Mouse (Mus musculus): ENCODE results near the gene Lefty2. TPM values are rescaled to one million over a fixed set of nuclear protein-coding genes. Genes with fewer than 3 reads are reported as not detected.

Lefty2 gene
- polyA plus RNA-seq, 1 experiment: 1.4 TPM

GRCm38 (mm10) chr1:180912792-180913191 is 19.9 kb downstream of the Lefty2 start:
- no peak overlapping the region for H3K27ac ChIP-seq (ENCODE audit: control insufficient read depth, insufficient read depth, low read depth, low read length, poor library complexity)
- 42% methylated on average over 5 of the region's 5 CpGs for WGBS
- H3K4me1 ChIP-seq (ENCODE audit: control insufficient read depth, insufficient read depth, low read length): peaks cover 2% of the 10 kb centered on the region
- TF ChIP-seq POLR2A (IDR thresholded peaks at IDR 0.05; ENCODE audit: borderline replicate concordance, control insufficient read depth, low read depth, low read length) (no peak), CTCF (IDR thresholded peaks at IDR 0.05; ENCODE audit: control insufficient read depth, insufficient read depth, low read length) (no peak)
- H3K4me3 ChIP-seq (replicated peaks; ENCODE audit: control insufficient read depth, low read depth, low read length): no peak overlapping the region

GRCm38 (mm10) chr1:180913797-180914196 is 20.9 kb downstream of the Lefty2 start:
- no peak overlapping the region for H3K27ac ChIP-seq (ENCODE audit: control insufficient read depth, insufficient read depth, low read depth, low read length, poor library complexity)
- peaks cover 2% of the 10 kb centered on the region for H3K4me1 ChIP-seq (ENCODE audit: control insufficient read depth, insufficient read depth, low read length)
- no peak overlapping the region for H3K4me3 ChIP-seq (replicated peaks; ENCODE audit: control insufficient read depth, low read depth, low read length)
- 79% methylated on average over 4 of the region's 4 CpGs for WGBS
- TF ChIP-seq POLR2A (IDR thresholded peaks at IDR 0.05; ENCODE audit: borderline replicate concordance, control insufficient read depth, low read depth, low read length): no peak
- no peak for TF ChIP-seq CTCF (IDR thresholded peaks at IDR 0.05; ENCODE audit: control insufficient read depth, insufficient read depth, low read length)

GRCm38 (mm10) chr1:180916425-180916824 is 23.5 kb downstream of the Lefty2 start:
- 75% methylated on average over 11 of the region's 11 CpGs for WGBS
- TF ChIP-seq CTCF (IDR thresholded peaks at IDR 0.05; ENCODE audit: control insufficient read depth, insufficient read depth, low read length) (no peak), POLR2A (IDR thresholded peaks at IDR 0.05; ENCODE audit: borderline replicate concordance, control insufficient read depth, low read depth, low read length) (no peak)
- H3K4me3 ChIP-seq (replicated peaks; ENCODE audit: control insufficient read depth, low read depth, low read length): no peak overlapping the region
- H3K4me1 ChIP-seq (ENCODE audit: control insufficient read depth, insufficient read depth, low read length): peaks cover 2% of the 10 kb centered on the region
- H3K27ac ChIP-seq (ENCODE audit: control insufficient read depth, insufficient read depth, low read depth, low read length, poor library complexity): no peak overlapping the region

GRCm38 (mm10) chr1:180917053-180917452 is 24.1 kb downstream of the Lefty2 start:
- 13% methylated on average over 1 of the region's 1 CpGs for WGBS
- Histone ChIP-seq H3K4me1 (ENCODE audit: control insufficient read depth, insufficient read depth, low read length) (no peaks in the 10 kb centered on the region; the same call in none of the 2 replicates), H3K27ac (ENCODE audit: control insufficient read depth, insufficient read depth, low read depth, low read length, poor library complexity) (no peak overlapping the region), H3K4me3 (replicated peaks; ENCODE audit: control insufficient read depth, low read depth, low read length) (no peak overlapping the region)
- TF ChIP-seq POLR2A (IDR thresholded peaks at IDR 0.05; ENCODE audit: borderline replicate concordance, control insufficient read depth, low read depth, low read length) (no peak), CTCF (IDR thresholded peaks at IDR 0.05; ENCODE audit: control insufficient read depth, insufficient read depth, low read length) (no peak)

DNA sequence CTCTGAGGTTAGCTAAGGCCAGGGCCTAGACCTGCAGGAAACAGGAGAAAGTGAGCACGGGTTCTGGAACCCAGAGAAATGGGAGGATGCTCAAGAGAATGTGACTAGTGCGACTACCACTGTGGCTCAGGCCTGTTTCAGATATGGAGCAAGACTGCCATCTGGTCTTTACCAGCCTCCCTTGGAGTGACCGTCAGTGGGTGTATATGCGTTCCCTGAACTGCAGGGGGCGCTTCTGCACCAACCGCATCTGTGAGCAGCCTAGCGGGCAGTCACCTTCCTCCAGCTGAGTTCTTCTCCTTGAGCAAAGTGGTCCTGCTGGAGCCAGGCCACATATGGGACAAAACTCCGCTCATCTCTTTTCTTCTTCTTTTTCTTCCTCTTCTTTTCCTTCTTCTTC is 26.8 kb downstream of the Lefty2 start:
- TF ChIP-seq CTCF (IDR thresholded peaks at IDR 0.05; ENCODE audit: control insufficient read depth, insufficient read depth, low read length) (peak; percentile 80), POLR2A (IDR thresholded peaks at IDR 0.05; ENCODE audit: borderline replicate concordance, control insufficient read depth, low read depth, low read length) (no peak)
- no peak overlapping the region for H3K27ac ChIP-seq (ENCODE audit: control insufficient read depth, insufficient read depth, low read depth, low read length, poor library complexity)
- WGBS: 55% methylated on average over 8 of the region's 8 CpGs

GRCm38 (mm10) chr1:180922273-180923048 is 29.6 kb downstream of the Lefty2 start:
- TF ChIP-seq CTCF (IDR thresholded peaks at IDR 0.05; ENCODE audit: control insufficient read depth, insufficient read depth, low read length): no peak
- peak; percentile 25; the same call in 1 of the 2 replicates for TF ChIP-seq POLR2A (IDR thresholded peaks at IDR 0.05; ENCODE audit: borderline replicate concordance, control insufficient read depth, low read depth, low read length)
- Histone ChIP-seq H3K4me3 (replicated peaks; ENCODE audit: control insufficient read depth, low read depth, low read length) (no peak overlapping the region), H3K4me1 (ENCODE audit: control insufficient read depth, insufficient read depth, low read length) (peaks cover 2% of the 10 kb centered on the region), H3K27ac (ENCODE audit: control insufficient read depth, insufficient read depth, low read depth, low read length, poor library complexity) (peak overlapping the region; percentile 70)
- WGBS: 17% methylated on average over 6 of the region's 6 CpGs

More for the DNA sequence above, 26.8 kb downstream of the Lefty2 start:
- Histone ChIP-seq H3K4me1 (ENCODE audit: control insufficient read depth, insufficient read depth, low read length) (peaks cover 2% of the 10 kb centered on the region), H3K4me3 (replicated peaks; ENCODE audit: control insufficient read depth, low read depth, low read length) (no peak overlapping the region)

DNA sequence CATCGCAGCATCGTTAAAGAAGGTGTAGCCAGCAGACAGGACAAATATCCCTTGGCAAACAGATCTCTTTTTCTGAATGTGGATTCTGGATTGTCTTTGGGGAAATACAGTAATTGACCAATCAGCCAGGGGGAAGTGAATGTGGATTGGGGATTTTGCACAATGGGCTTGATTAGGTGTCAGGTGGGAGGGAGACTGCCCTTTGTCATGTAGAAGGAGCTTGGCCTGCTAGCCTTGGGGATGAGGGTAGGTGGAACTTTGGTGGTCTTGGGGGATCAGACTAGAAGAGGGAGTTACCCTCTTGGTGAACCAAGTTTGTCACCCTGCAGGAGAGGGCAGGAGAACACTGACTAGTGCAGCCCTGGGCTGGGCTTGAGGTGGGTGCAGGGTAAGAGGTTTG is 31.8 kb downstream of the Lefty2 start:
- Histone ChIP-seq H3K4me3 (replicated peaks; ENCODE audit: control insufficient read depth, low read depth, low read length) (no peak overlapping the region), H3K27ac (ENCODE audit: control insufficient read depth, insufficient read depth, low read depth, low read length, poor library complexity) (no peak overlapping the region), H3K4me1 (ENCODE audit: control insufficient read depth, insufficient read depth, low read length) (peaks cover 2% of the 10 kb centered on the region)
- TF ChIP-seq CTCF (IDR thresholded peaks at IDR 0.05; ENCODE audit: control insufficient read depth, insufficient read depth, low read length) (no peak), POLR2A (IDR thresholded peaks at IDR 0.05; ENCODE audit: borderline replicate concordance, control insufficient read depth, low read depth, low read length) (no peak)
- WGBS: 95% methylated on average over 2 of the region's 2 CpGs

- no peak overlapping the region for H3K4me3 ChIP-seq (replicated peaks; ENCODE audit: control insufficient read depth, low read depth, low read length)
- 36% methylated on average over 4 of the region's 4 CpGs for WGBS
- H3K27ac ChIP-seq (ENCODE audit: control insufficient read depth, insufficient read depth, low read depth, low read length, poor library complexity): no peak overlapping the region
- H3K4me1 ChIP-seq (ENCODE audit: control insufficient read depth, insufficient read depth, low read length): peaks cover 2% of the 10 kb centered on the region
- TF ChIP-seq POLR2A (IDR thresholded peaks at IDR 0.05; ENCODE audit: borderline replicate concordance, control insufficient read depth, low read depth, low read length): no peak
These were observed 33.4 kb downstream of the Lefty2 start for GRCm38 (mm10) chr1:180926286-180926685.
